Mouse (Mus musculus) right cerebral cortex, postnatal 4 days (tissue): Measurements from ENCODE around the gene Copz1.
"Not testable (repeated sequence)": the region's sequence is repeated elsewhere in the genome, so short reads cannot be mapped to it uniquely, and the experiment has no call there.

Experiments used
- DNase-seq: peaks from one replicate; pipeline ENCODE4 v3.0.0-alpha.2; 2022

Gene Copz1

GRCm38 (mm10) chr15:103252660-103253059 lies 19.9 kb upstream of the Copz1 start:
- no peak for DNase-seq

GRCm38 (mm10) chr15:103253352-103253751 lies 19.2 kb upstream of the Copz1 start:
- no peak for DNase-seq

GRCm38 (mm10) chr15:103255169-103255568 lies 17.3 kb upstream of the Copz1 start:
- peak; percentile 12 for DNase-seq

- DNase-seq: no peak
These were observed 16.1 kb upstream of the Copz1 start for GRCm38 (mm10) chr15:103256210-103256986.

GRCm38 (mm10) chr15:103257790-103258728 lies 14.5 kb upstream of the Copz1 start, which contains the start of gene Nfe2:
Nfe2 (minus strand) TSS chr15:103258403.
- DNase-seq: no peak

GRCm38 (mm10) chr15:103259162-103259561 lies 13.4 kb upstream of the Copz1 start:
- no peak for DNase-seq

- no peak for DNase-seq
These were observed 12.5 kb upstream of the Copz1 start for GRCm38 (mm10) chr15:103259989-103260388.

GRCm38 (mm10) chr15:103264794-103265193 lies 7.7 kb upstream of the Copz1 start:
- DNase-seq: no peak

GRCm38 (mm10) chr15:103268903-103269302 lies 3.6 kb upstream of the Copz1 start:
- no peak for DNase-seq

- DNase-seq: not testable (repeated sequence)
These were observed 3.4 kb downstream of the Copz1 start for GRCm38 (mm10) chr15:103275943-103276342.

- no peak for DNase-seq
These were observed 5.4 kb downstream of the Copz1 start for GRCm38 (mm10) chr15:103277949-103278348.

GRCm38 (mm10) chr15:103279750-103280149 lies 7.2 kb downstream of the Copz1 start:
- DNase-seq: no peak

- DNase-seq: no peak
These were observed 8.4 kb downstream of the Copz1 start for GRCm38 (mm10) chr15:103280817-103281464.

- no peak for DNase-seq
These were observed 9.1 kb downstream of the Copz1 start for GRCm38 (mm10) chr15:103281465-103282205.

GRCm38 (mm10) chr15:103284066-103284465 lies 11.6 kb downstream of the Copz1 start:
- DNase-seq: peak; percentile 64

GRCm38 (mm10) chr15:103284647-103285046 lies 12.1 kb downstream of the Copz1 start:
- no peak for DNase-seq

- DNase-seq: peak; percentile 45
These were observed 13.4 kb downstream of the Copz1 start for GRCm38 (mm10) chr15:103285778-103286417.

- DNase-seq: no peak
These were observed 17.1 kb downstream of the Copz1 start for GRCm38 (mm10) chr15:103289600-103289999.

GRCm38 (mm10) chr15:103290417-103290816 lies 17.9 kb downstream of the Copz1 start:
- no peak for DNase-seq

- DNase-seq: no peak
These were observed 18.3 kb downstream of the Copz1 start for GRCm38 (mm10) chr15:103290843-103291242.

GRCm38 (mm10) chr15:103292673-103293345 lies 20.3 kb downstream of the Copz1 start:
- no peak for DNase-seq
